Mouse (Mus musculus): ENCODE data around the gene Cox14. TPM values are rescaled to one million over a fixed set of nuclear protein-coding genes. Genes with fewer than 3 reads are reported as not detected.

The Cox14 gene
- polyA plus RNA-seq, 1 experiment from 2014 or later: 180 TPM

GRCm38 (mm10) chr15:99713569-99713968 lies 11.8 kb upstream of the Cox14 start:
- H3K27me3 ChIP-seq (replicated peaks; ENCODE audit: control insufficient read depth, insufficient read depth, low read length): no peaks in the 10 kb centered on the region
- no peak overlapping the region for H3K27ac ChIP-seq (replicated peaks; ENCODE audit: low read depth, low read length)
- H3K4me1 ChIP-seq (ENCODE audit: control insufficient read depth, insufficient read depth, low read length): no peaks in the 10 kb centered on the region
- peaks cover 65% of the 10 kb centered on the region for H3K36me3 ChIP-seq (ENCODE audit: control insufficient read depth, insufficient read depth, low read length)
- 91% methylated on average over 3 of the region's 3 CpGs for WGBS
- no peak overlapping the region for H3K4me2 ChIP-seq (ENCODE audit: low read depth, low read length)
- DNase-seq (ENCODE audit: low spot score) (no peak), ATAC-seq (ENCODE audit: low read depth) (no peak)
- H3K9me3 ChIP-seq (ENCODE audit: control insufficient read depth, low read length): no peaks in the 10 kb centered on the region
- no peak overlapping the region for H3K4me3 ChIP-seq (ENCODE audit: low read depth, low read length)
- H3K9ac ChIP-seq (ENCODE audit: low read depth, low read length): no peak overlapping the region

GRCm38 (mm10) chr15:99714206-99714605 lies 11.2 kb upstream of the Cox14 start:
- Histone ChIP-seq H3K4me3 (ENCODE audit: low read depth, low read length) (no peak overlapping the region), H3K4me1 (ENCODE audit: control insufficient read depth, insufficient read depth, low read length) (no peaks in the 10 kb centered on the region), H3K9ac (ENCODE audit: low read depth, low read length) (no peak overlapping the region), H3K27ac (replicated peaks; ENCODE audit: low read depth, low read length) (no peak overlapping the region), H3K4me2 (ENCODE audit: low read depth, low read length) (no peak overlapping the region), H3K36me3 (ENCODE audit: control insufficient read depth, insufficient read depth, low read length) (peaks cover 59% of the 10 kb centered on the region), H3K9me3 (ENCODE audit: control insufficient read depth, low read length) (no peaks in the 10 kb centered on the region), H3K27me3 (replicated peaks; ENCODE audit: control insufficient read depth, insufficient read depth, low read length) (no peaks in the 10 kb centered on the region)
- WGBS: 65% methylated on average over 4 of the region's 4 CpGs
- no peak for DNase-seq (ENCODE audit: low spot score)
- no peak for ATAC-seq (ENCODE audit: low read depth)

GRCm38 (mm10) chr15:99714858-99715257 lies 10.6 kb upstream of the Cox14 start:
- Histone ChIP-seq H3K36me3 (ENCODE audit: control insufficient read depth, insufficient read depth, low read length) (peaks cover 52% of the 10 kb centered on the region), H3K9ac (ENCODE audit: low read depth, low read length) (no peak overlapping the region), H3K9me3 (ENCODE audit: control insufficient read depth, low read length) (no peaks in the 10 kb centered on the region), H3K4me1 (ENCODE audit: control insufficient read depth, insufficient read depth, low read length) (no peaks in the 10 kb centered on the region), H3K4me3 (ENCODE audit: low read depth, low read length) (no peak overlapping the region), H3K27ac (replicated peaks; ENCODE audit: low read depth, low read length) (no peak overlapping the region), H3K27me3 (replicated peaks; ENCODE audit: control insufficient read depth, insufficient read depth, low read length) (no peaks in the 10 kb centered on the region), H3K4me2 (ENCODE audit: low read depth, low read length) (no peak overlapping the region)
- ATAC-seq (ENCODE audit: low read depth) (peak; percentile 42; the same call in 1 of the 2 replicates), DNase-seq (ENCODE audit: low spot score) (peak; percentile 81)
- WGBS: 60% methylated on average over 7 of the region's 7 CpGs

- Histone ChIP-seq H3K4me3 (ENCODE audit: low read depth, low read length) (no peak overlapping the region), H3K27me3 (replicated peaks; ENCODE audit: control insufficient read depth, insufficient read depth, low read length) (no peaks in the 10 kb centered on the region), H3K4me2 (ENCODE audit: low read depth, low read length) (no peak overlapping the region), H3K27ac (replicated peaks; ENCODE audit: low read depth, low read length) (no peak overlapping the region), H3K9me3 (ENCODE audit: control insufficient read depth, low read length) (no peaks in the 10 kb centered on the region), H3K9ac (ENCODE audit: low read depth, low read length) (no peak overlapping the region), H3K36me3 (ENCODE audit: control insufficient read depth, insufficient read depth, low read length) (peaks cover 49% of the 10 kb centered on the region), H3K4me1 (ENCODE audit: control insufficient read depth, insufficient read depth, low read length) (no peaks in the 10 kb centered on the region)
- DNase-seq (ENCODE audit: low spot score) (no peak), ATAC-seq (ENCODE audit: low read depth) (no peak)
- 68% methylated on average over 13 of the region's 13 CpGs for WGBS
Observed at GRCm38 (mm10) chr15:99715361-99715865, 10.0 kb upstream of the Cox14 start.

- no peak for DNase-seq (ENCODE audit: low spot score)
- Histone ChIP-seq H3K27me3 (replicated peaks; ENCODE audit: control insufficient read depth, insufficient read depth, low read length) (no peaks in the 10 kb centered on the region), H3K9me3 (ENCODE audit: control insufficient read depth, low read length) (no peaks in the 10 kb centered on the region), H3K9ac (ENCODE audit: low read depth, low read length) (no peak overlapping the region), H3K4me1 (ENCODE audit: control insufficient read depth, insufficient read depth, low read length) (no peaks in the 10 kb centered on the region), H3K4me2 (ENCODE audit: low read depth, low read length) (no peak overlapping the region), H3K36me3 (ENCODE audit: control insufficient read depth, insufficient read depth, low read length) (peaks cover 44% of the 10 kb centered on the region), H3K27ac (replicated peaks; ENCODE audit: low read depth, low read length) (no peak overlapping the region), H3K4me3 (ENCODE audit: low read depth, low read length) (no peak overlapping the region)
- 66% methylated on average over 10 of the region's 11 CpGs for WGBS
- no peak for ATAC-seq (ENCODE audit: low read depth)
Observed at GRCm38 (mm10) chr15:99715982-99716746, 9.3 kb upstream of the Cox14 start.

- ATAC-seq (ENCODE audit: low read depth) (no peak), DNase-seq (ENCODE audit: low spot score) (no peak)
- Histone ChIP-seq H3K4me3 (ENCODE audit: low read depth, low read length) (no peak overlapping the region), H3K36me3 (ENCODE audit: control insufficient read depth, insufficient read depth, low read length) (peaks cover 37% of the 10 kb centered on the region), H3K4me1 (ENCODE audit: control insufficient read depth, insufficient read depth, low read length) (no peaks in the 10 kb centered on the region), H3K4me2 (ENCODE audit: low read depth, low read length) (no peak overlapping the region), H3K9ac (ENCODE audit: low read depth, low read length) (no peak overlapping the region), H3K27me3 (replicated peaks; ENCODE audit: control insufficient read depth, insufficient read depth, low read length) (no peaks in the 10 kb centered on the region), H3K9me3 (ENCODE audit: control insufficient read depth, low read length) (no peaks in the 10 kb centered on the region), H3K27ac (replicated peaks; ENCODE audit: low read depth, low read length) (no peak overlapping the region)
- 83% methylated on average over 12 of the region's 12 CpGs for WGBS
Observed at GRCm38 (mm10) chr15:99716814-99717213, 8.6 kb upstream of the Cox14 start.

- Histone ChIP-seq H3K4me2 (ENCODE audit: low read depth, low read length) (no peak within 1 kb of the TSS), H3K9ac (ENCODE audit: low read depth, low read length) (0 out of 2 replicates have a peak within 1 kb of the TSS, but pooled peaks have one; percentile 14), H3K4me3 (ENCODE audit: low read depth, low read length) (no peak within 1 kb of the TSS), H3K9me3 (ENCODE audit: control insufficient read depth, low read length) (no peaks in the 10 kb centered on the region), H3K4me1 (ENCODE audit: control insufficient read depth, insufficient read depth, low read length) (no peaks in the 10 kb centered on the region), H3K27ac (replicated peaks; ENCODE audit: low read depth, low read length) (no peak within 1 kb of the TSS), H3K27me3 (replicated peaks; ENCODE audit: control insufficient read depth, insufficient read depth, low read length) (no peaks in the 10 kb centered on the region), H3K36me3 (ENCODE audit: control insufficient read depth, insufficient read depth, low read length) (peaks cover 29% of the 10 kb centered on the region)
- ATAC-seq (ENCODE audit: low read depth) (no peak), DNase-seq (ENCODE audit: low spot score) (no peak)
- WGBS: 64% methylated on average over 26 of the region's 26 CpGs
Observed at GRCm38 (mm10) chr15:99717386-99718334, 7.8 kb upstream of the Cox14 start, which contains the start of gene Gpd1. Gpd1 (plus strand) TSS chr15:99717515.

- DNase-seq (ENCODE audit: low spot score): no peak
- peaks cover 20% of the 10 kb centered on the region for H3K36me3 ChIP-seq (ENCODE audit: control insufficient read depth, insufficient read depth, low read length)
- WGBS: 87% methylated on average over 9 of the region's 9 CpGs
- H3K4me1 ChIP-seq (ENCODE audit: control insufficient read depth, insufficient read depth, low read length): peaks cover 4% of the 10 kb centered on the region; the same call in 1 of the 2 replicates
- H3K27me3 ChIP-seq (replicated peaks; ENCODE audit: control insufficient read depth, insufficient read depth, low read length): no peaks in the 10 kb centered on the region
- no peak for ATAC-seq (ENCODE audit: low read depth)
- no peak overlapping the region for H3K4me3 ChIP-seq (ENCODE audit: low read depth, low read length)
- H3K27ac ChIP-seq (replicated peaks; ENCODE audit: low read depth, low read length): no peak overlapping the region
- no peak overlapping the region for H3K4me2 ChIP-seq (ENCODE audit: low read depth, low read length)
- no peaks in the 10 kb centered on the region for H3K9me3 ChIP-seq (ENCODE audit: control insufficient read depth, low read length)
- H3K9ac ChIP-seq (ENCODE audit: low read depth, low read length): no peak overlapping the region
Observed at GRCm38 (mm10) chr15:99718461-99719021, 6.9 kb upstream of the Cox14 start.
